Mouse (Mus musculus): ENCODE measurements around the gene Smc4. TPM values are rescaled to one million over a fixed set of nuclear protein-coding genes. Genes with fewer than 3 reads are reported as not detected.

Smc4 gene
- 67.0 and 70.3 TPM in 2 replicates for polyA plus RNA-seq (2012; ENCODE audit: low replicate concordance)

DNA sequence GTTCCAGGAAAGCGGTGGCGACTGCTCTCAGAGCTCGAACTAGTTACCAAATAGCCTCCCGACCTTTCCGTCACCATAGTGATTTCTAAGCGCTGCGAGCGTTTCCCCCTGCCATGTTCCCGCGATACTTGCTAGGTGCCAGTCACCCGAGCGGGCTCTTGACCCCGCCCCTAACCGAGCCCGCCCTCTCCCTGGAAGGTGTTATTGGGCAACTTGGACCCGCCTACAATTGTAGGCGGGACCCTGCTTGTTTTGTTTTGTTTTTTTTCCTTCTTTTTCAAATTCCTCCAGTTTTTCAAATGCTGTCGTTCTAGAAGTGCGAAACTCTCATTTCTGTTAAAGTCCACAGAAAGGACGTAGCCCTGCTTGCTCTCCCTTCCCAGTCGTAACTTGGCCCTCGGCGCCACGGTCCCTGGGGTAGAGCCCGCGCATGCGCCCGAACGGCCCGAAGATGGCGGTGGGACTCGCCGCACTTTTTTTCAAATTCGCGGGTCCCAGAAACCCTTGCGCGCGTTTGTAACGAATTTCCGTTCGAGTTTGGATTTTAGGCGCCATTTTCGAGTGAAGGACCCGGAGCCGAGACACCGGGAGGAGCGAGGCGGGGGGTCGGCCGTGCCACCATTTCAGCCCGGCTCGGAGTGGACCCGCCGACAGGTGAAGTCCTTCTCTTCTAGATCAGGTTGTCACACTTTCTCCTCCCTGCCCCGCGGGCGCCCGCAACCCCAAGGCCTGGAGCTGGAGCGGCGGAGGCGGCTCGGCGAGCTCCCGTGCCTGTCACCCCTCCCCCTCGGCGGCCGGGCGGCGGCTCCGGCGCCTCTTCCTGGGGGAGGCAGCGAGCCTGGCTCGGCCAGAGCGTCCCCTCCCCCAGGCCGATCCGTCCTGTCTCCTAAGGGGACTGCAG lies at the start of gene Smc4, which contains the start of gene Ift80:
Smc4 (plus strand) TSS at position 302 of the 901 bp plus-strand sequence.
Ift80 (minus strand) TSS at position 134 of the 901 bp plus-strand sequence.

GRCm38 (mm10) chr3:69044645-69045399 lies 40.3 kb downstream of the Smc4 start, which contains the start of gene Trim59:
Trim59 (minus strand) TSS chr3:69044755.

Other genes with a start within 250 kb of the Smc4 start
- 1.9 and 2.4 TPM in 2 replicates for gene 1110032F04Rik, start 135.2 kb upstream of the Smc4 start, polyA plus RNA-seq (2012; ENCODE audit: low replicate concordance)
- gene Ift80, start 168 bp upstream of the Smc4 start, polyA plus RNA-seq (2012; ENCODE audit: low replicate concordance): 0.52 and 1.6 TPM in 2 replicates
- gene Trim59, start 40.0 kb downstream of the Smc4 start, polyA plus RNA-seq (2012; ENCODE audit: low replicate concordance): 8.9 and 11.4 TPM in 2 replicates
- 14.4 and 19.8 TPM in 2 replicates for gene Kpna4, start 122.4 kb downstream of the Smc4 start, polyA plus RNA-seq (2012; ENCODE audit: low replicate concordance)
- not detected in 2 replicates for gene Arl14, start 217.7 kb downstream of the Smc4 start, polyA plus RNA-seq (2012; ENCODE audit: low replicate concordance)

Measured in hematopoietic multipotent progenitor cell, adult 10-12 weeks (in vitro differentiated cells).